Mouse (Mus musculus): ENCODE results near the gene Bhlhe23.
A peak's percentile ranks its signal among the peaks of the same experiment; 100 is the strongest.

GRCm38 (mm10) chr2:180779226-180780104 lies 2.8 kb upstream of the Bhlhe23 start:
- peak; percentile 100 for TF ChIP-seq CTCF (IDR thresholded peaks at IDR 0.05)
- TF ChIP-seq EP300 (IDR thresholded peaks at IDR 0.05; ENCODE audit: insufficient read depth, low read depth, low read length), result peak; percentile 79; the same call in 1 of the 2 replicates
